Mouse (Mus musculus): ENCODE measurements around the gene Acap2. TPM values are rescaled to one million over a fixed set of nuclear protein-coding genes. Genes with fewer than 3 reads are reported as not detected.

Acap2 gene
- total and polyA plus RNA-seq, 3 experiments = 17.2 to 19.1 TPM; not detected in 1

- TF ChIP-seq POLR2AphosphoS5 (IDR thresholded peaks at IDR 0.05; ENCODE audit: borderline replicate concordance, low read depth, low read length) (no peak), MYB (IDR thresholded peaks at IDR 0.05; ENCODE audit: low read depth, low read length) (no peak), ZKSCAN1 (IDR thresholded peaks at IDR 0.05; ENCODE audit: low read depth, low read length) (no peak), CTCF (IDR thresholded peaks at IDR 0.05 in 2 of 3, conservative IDR thresholded peaks at IDR 0.05 in 1 of 3; ENCODE audit: control insufficient read depth in 1 of 3, insufficient read depth in 1 of 3, low read depth in 2 of 3, low read length in 3 of 3, poor library complexity in 1 of 3, severe bottlenecking in 1 of 3) (no peak), MAX (IDR thresholded peaks at IDR 0.05; ENCODE audit: low read length) (no peak), POLR2A (IDR thresholded peaks at IDR 0.05; ENCODE audit: control insufficient read depth in 1 of 2, insufficient read depth in 1 of 2, low read depth in 1 of 2, low read length in 2 of 2, poor library complexity in 1 of 2) (no peak), E2F4 (IDR thresholded peaks at IDR 0.05; ENCODE audit: borderline replicate concordance, low read depth, low read length) (no peak), NRF1 (IDR thresholded peaks at IDR 0.05; ENCODE audit: insufficient read depth, low read depth, low read length, poor library complexity, severe bottlenecking) (no peak), CHD1 (IDR thresholded peaks at IDR 0.05; ENCODE audit: low read depth, low read length) (no peak), UBTF (IDR thresholded peaks at IDR 0.05; ENCODE audit: borderline replicate concordance, insufficient read depth, low read depth, low read length) (no peak), MYC (IDR thresholded peaks at IDR 0.05; ENCODE audit: low read depth, low read length) (no peak), KAT2A (conservative IDR thresholded peaks at IDR 0.05; ENCODE audit: low read depth, low read length) (no peak), SMC3 (IDR thresholded peaks at IDR 0.05; ENCODE audit: low read depth, low read length) (no peak), GATA1 (IDR thresholded peaks at IDR 0.05; ENCODE audit: low read depth, low read length) (no peak), MXI1 (IDR thresholded peaks at IDR 0.05; ENCODE audit: low read depth, low read length) (no peak)
- Histone ChIP-seq H3K27ac (ENCODE audit: control insufficient read depth, low read depth, low read length) (no peak overlapping the region), H3K27me3 (ENCODE audit: control insufficient read depth in 1 of 2, insufficient read depth in 2 of 2, low read length in 2 of 2) (no peaks in the 10 kb centered on the region), H3K79me2 (ENCODE audit: control insufficient read depth, insufficient read depth, low read length, poor library complexity) (peaks cover 1% of the 10 kb centered on the region; the same call in 1 of the 2 replicates), H3K4me3 (ENCODE audit: control insufficient read depth in 1 of 2, insufficient read depth in 1 of 2, low read depth in 2 of 2, low read length in 2 of 2) (no peak overlapping the region), H3K9ac (ENCODE audit: control insufficient read depth, low read depth, low read length, poor library complexity, severe bottlenecking) (no peak overlapping the region), H3K36me3 (ENCODE audit: control insufficient read depth in 1 of 2, insufficient read depth in 2 of 2, low read length in 2 of 2) (no peaks in the 10 kb centered on the region), H3K4me1 (ENCODE audit: control insufficient read depth in 1 of 2, insufficient read depth in 2 of 2, low read length in 2 of 2) (0 out of 4 replicates have a peak, but pooled peaks cover 0 to under 1% of the 10 kb centered on the region in 2 experiments), H3K9me3 (replicated peaks; ENCODE audit: insufficient read depth, low read length) (no peaks in the 10 kb centered on the region)
- peak; percentile 20 for DNase-seq (ENCODE audit: low read depth, low spot score)
Observed at GRCm38 (mm10) chr16:31074324-31074908, 126.6 kb downstream of the Acap2 start.

DNA sequence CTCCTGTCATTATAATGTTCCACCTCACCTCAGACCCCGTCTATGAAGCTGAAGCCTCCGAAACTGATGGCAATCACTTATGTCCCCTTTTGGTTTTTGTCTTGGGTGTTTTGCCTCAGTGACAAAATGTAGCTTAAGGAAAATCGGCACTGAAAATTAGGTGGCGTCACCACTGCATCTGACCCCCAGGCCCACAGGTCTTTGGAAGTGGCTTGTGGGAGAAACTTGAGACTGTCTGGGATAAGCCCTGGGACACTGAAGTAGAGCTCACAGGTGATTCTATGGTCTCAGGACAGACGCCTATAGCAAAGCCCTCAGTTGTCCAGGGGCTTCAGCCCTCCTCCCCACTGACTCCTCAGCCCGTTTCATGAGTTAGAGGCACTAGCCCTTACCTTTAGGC, 129.3 kb downstream of the Acap2 start:
- no peak for DNase-seq (ENCODE audit: low read depth, low spot score)
- H3K27me3 ChIP-seq (ENCODE audit: control insufficient read depth in 1 of 2, insufficient read depth in 2 of 2, low read length in 2 of 2) = no peaks in the 10 kb centered on the region
- H3K9me3 ChIP-seq (replicated peaks; ENCODE audit: insufficient read depth, low read length) = no peaks in the 10 kb centered on the region
- H3K4me1 ChIP-seq (ENCODE audit: control insufficient read depth in 1 of 2, insufficient read depth in 2 of 2, low read length in 2 of 2) = no peaks in the 10 kb centered on the region
- no peak for TF ChIP-seq TAL1 (IDR thresholded peaks at IDR 0.05; ENCODE audit: low read length)
- no peak for TF ChIP-seq MYC (IDR thresholded peaks at IDR 0.05; ENCODE audit: low read depth, low read length)
- no peak for TF ChIP-seq ZKSCAN1 (IDR thresholded peaks at IDR 0.05; ENCODE audit: low read depth, low read length)
- TF ChIP-seq POLR2AphosphoS2 (IDR thresholded peaks at IDR 0.05; ENCODE audit: low read length) = no peak
- no peak for TF ChIP-seq BHLHE40 (IDR thresholded peaks at IDR 0.05; ENCODE audit: borderline replicate concordance, low read depth, low read length)
- TF ChIP-seq ELF1 (IDR thresholded peaks at IDR 0.05; ENCODE audit: low read depth, low read length) = no peak
- no peak for TF ChIP-seq MEF2A (IDR thresholded peaks at IDR 0.05; ENCODE audit: extremely low read depth, insufficient replicate concordance, low read depth, low read length, poor library complexity, severe bottlenecking)
- no peak for TF ChIP-seq GABPA (IDR thresholded peaks at IDR 0.05; ENCODE audit: low read depth, low read length)
- TF ChIP-seq ZMIZ1 (IDR thresholded peaks at IDR 0.05; ENCODE audit: low read depth, low read length) = no peak
- no peak for TF ChIP-seq MXI1 (IDR thresholded peaks at IDR 0.05; ENCODE audit: low read depth, low read length)
- no peak for TF ChIP-seq GATA1 (IDR thresholded peaks at IDR 0.05; ENCODE audit: low read depth, low read length)
- TF ChIP-seq NELFE (IDR thresholded peaks at IDR 0.05; ENCODE audit: low read depth, low read length) = no peak
- TF ChIP-seq CHD2 (IDR thresholded peaks at IDR 0.05; ENCODE audit: low read length) = no peak
- TF ChIP-seq E2F4 (IDR thresholded peaks at IDR 0.05; ENCODE audit: borderline replicate concordance, low read depth, low read length) = no peak
- no peak for TF ChIP-seq MAFK (IDR thresholded peaks at IDR 0.05; ENCODE audit: borderline replicate concordance, low read depth, low read length)
- no peak for TF ChIP-seq NRF1 (IDR thresholded peaks at IDR 0.05; ENCODE audit: insufficient read depth, low read depth, low read length, poor library complexity, severe bottlenecking)
- no peak for TF ChIP-seq KAT2A (conservative IDR thresholded peaks at IDR 0.05; ENCODE audit: low read depth, low read length)
- TF ChIP-seq USF1 (IDR thresholded peaks at IDR 0.05; ENCODE audit: low read depth, low read length) = no peak
- no peak overlapping the region for H3K9ac ChIP-seq (ENCODE audit: control insufficient read depth, low read depth, low read length, poor library complexity, severe bottlenecking)
- H3K27ac ChIP-seq (ENCODE audit: control insufficient read depth, low read depth, low read length) = no peak overlapping the region
- H3K79me2 ChIP-seq (ENCODE audit: control insufficient read depth, insufficient read depth, low read length, poor library complexity) = no peaks in the 10 kb centered on the region
- H3K36me3 ChIP-seq (ENCODE audit: control insufficient read depth in 1 of 2, insufficient read depth in 2 of 2, low read length in 2 of 2) = no peaks in the 10 kb centered on the region
- no peak overlapping the region for H3K4me3 ChIP-seq (ENCODE audit: control insufficient read depth in 1 of 2, insufficient read depth in 1 of 2, low read depth in 2 of 2, low read length in 2 of 2)
